Comparison of ENCODE assay signal across 26 mouse cellular contexts in genomic region chr3:65488556-65489244, GRCm38 (mm10). TPM values are rescaled to one million over a fixed set of nuclear protein-coding genes. Genes with fewer than 3 reads are reported as not detected.
DNase-seq lines count a peak whose midpoint lies in the region; ATAC-seq lines count a peak whose summit lies in the region.
"Had no signal": no experiment of that assay in that cellular context is flagged by ENCODE, and none has a peak within 500 bp of the region (broad histone marks: within the 10 kb centered on the region; RNA-seq: fewer than 3 reads in every experiment).

No protein-coding gene starts in this region.

- peak; percentile 99 for ATAC-seq in frontal cortex, adult (ENCODE audit: low TSS enrichment)
- ATAC-seq in midbrain, embryonic 11.5 days (ENCODE audit: low FRiP score): no peak
- ATAC-seq: forebrain, embryonic 14.5 days; intestine, embryonic 16.5 days; midbrain, embryonic 13.5 days had no signal

- H3K4me1 ChIP-seq in midbrain, embryonic 11.5 days (ENCODE audit: control insufficient read depth, insufficient read depth, low read length): no peaks in the 10 kb centered on the region
- H3K4me1 ChIP-seq in midbrain, embryonic 10.5 days: no peaks in the 10 kb centered on the region
- H3K4me1 ChIP-seq: heart, embryonic 10.5 days; hindbrain, embryonic 12.5 days; midbrain, embryonic 13.5 days; neural tube, embryonic 13.5 days; stomach, embryonic 15.5 days had no signal

- H3K36me3 ChIP-seq in midbrain, embryonic 11.5 days (ENCODE audit: control insufficient read depth, insufficient read depth, low read length): no peaks in the 10 kb centered on the region
- no peaks in the 10 kb centered on the region for H3K36me3 ChIP-seq in midbrain, embryonic 10.5 days
- H3K36me3 ChIP-seq: G1E; heart, embryonic 10.5 days; heart, embryonic 15.5 days; hindbrain, embryonic 12.5 days; midbrain, embryonic 13.5 days; neural tube, embryonic 13.5 days; stomach, embryonic 15.5 days had no signal

- no peaks in the 10 kb centered on the region for H3K27me3 ChIP-seq in midbrain, embryonic 11.5 days (ENCODE audit: control insufficient read depth, insufficient read depth, low read length)
- no peaks in the 10 kb centered on the region for H3K27me3 ChIP-seq in midbrain, embryonic 10.5 days (ENCODE audit: low read depth, poor library complexity, severe bottlenecking)
- H3K27me3 ChIP-seq: heart, embryonic 15.5 days; hindbrain, embryonic 12.5 days; midbrain, embryonic 13.5 days; neural tube, embryonic 13.5 days; stomach, embryonic 15.5 days had no signal

- no peak overlapping the region for H3K4me2 ChIP-seq in midbrain, embryonic 11.5 days
- H3K4me2 ChIP-seq: heart, embryonic 15.5 days; hindbrain, embryonic 12.5 days; liver, embryonic 11.5 days; midbrain, embryonic 13.5 days; neural tube, embryonic 13.5 days; stomach, embryonic 15.5 days had no signal

- no peak overlapping the region for H3K4me3 ChIP-seq in midbrain, embryonic 11.5 days (ENCODE audit: low read depth, low read length)
- no peak overlapping the region for H3K4me3 ChIP-seq in midbrain, embryonic 10.5 days
- H3K4me3 ChIP-seq: heart, embryonic 10.5 days; heart, embryonic 15.5 days; hindbrain, embryonic 12.5 days; midbrain, embryonic 13.5 days; neural tube, embryonic 13.5 days; stomach, embryonic 15.5 days had no signal

- H3K9me3 ChIP-seq in midbrain, embryonic 11.5 days (ENCODE audit: control insufficient read depth, low read length): no peaks in the 10 kb centered on the region
- H3K9me3 ChIP-seq in midbrain, embryonic 10.5 days (replicated peaks): no peaks in the 10 kb centered on the region
- H3K9me3 ChIP-seq: G1E; heart, embryonic 10.5 days; heart, embryonic 15.5 days; hindbrain, embryonic 12.5 days; midbrain, embryonic 13.5 days; neural tube, embryonic 13.5 days; stomach, embryonic 15.5 days had no signal

- DNase-seq in frontal cortex, postnatal 10 days (ENCODE audit: low spot score in 2 of 2): no peak
- DNase-seq in layer of hippocampus, adult 9-11 months: peak; percentile 24
- DNase-seq in layer of hippocampus, adult 8-10 months (ENCODE audit: low spot score in 2 of 2): no peak
- DNase-seq in midbrain, embryonic 11.5 days (ENCODE audit: low spot score, missing footprints): peak; percentile 60
- no peak for DNase-seq in midbrain, embryonic 10.5 days (ENCODE audit: low spot score)
- peak; percentile 43 for DNase-seq in telencephalon, adult 2 months (ENCODE audit: low read depth, low spot score)
- DNase-seq in spleen, adult 18-20 months: no peak
- DNase-seq: adrenal gland, adult 8-10 months; cerebellum, adult 9-10 months; cerebellum, postnatal 36 days; gastrocnemius, postnatal 10 days; heart, postnatal 36 days; kidney, adult 9 months; lung, postnatal 14 days; thymus, postnatal 14 days had no signal

- H3K9ac ChIP-seq in midbrain, embryonic 11.5 days (ENCODE audit: low read length): no peak overlapping the region
- H3K9ac ChIP-seq: heart, embryonic 15.5 days; hindbrain, embryonic 12.5 days; midbrain, embryonic 13.5 days; neural tube, embryonic 13.5 days; stomach, embryonic 15.5 days had no signal

- 87% methylated on average over 1 of the region's 1 CpGs for WGBS in midbrain, embryonic 11.5 days
- 84% methylated on average over 1 of the region's 1 CpGs for WGBS in midbrain, embryonic 10.5 days

- H3K27ac ChIP-seq in midbrain, embryonic 11.5 days (ENCODE audit: low read depth, low read length): no peak overlapping the region
- no peak overlapping the region for H3K27ac ChIP-seq in midbrain, embryonic 10.5 days (replicated peaks)
- H3K27ac ChIP-seq: heart, embryonic 10.5 days; heart, embryonic 15.5 days; hindbrain, embryonic 12.5 days; midbrain, embryonic 13.5 days; neural tube, embryonic 13.5 days; stomach, embryonic 15.5 days had no signal

RNA-seq across cellular contexts. Expression of gene Tiparp, which starts 39.5 kb away (rescaled TPM):
- 10 to 100 TPM; 15.0 to 21.8 (median 15.9) TPM for total RNA-seq in layer of hippocampus, adult 8-10 months (2022)
- 38.8 and 41.6 TPM in 2 replicates for polyA plus RNA-seq in midbrain, embryonic 11.5 days (2014; fragmentation: Nextera tagmentation; extraction: Ambion mirVana)
- polyA plus RNA-seq in midbrain, embryonic 10.5 days (2016; fragmentation: Nextera tagmentation; extraction: Ambion mirVana): 43.4 and 44.9 TPM in 2 replicates

Comparison
In these comparisons a context has a peak if more than half of its experiments do, and no peak if none do; other contexts are left out.
1. DNase-seq: peak in layer of hippocampus, adult 9-11 months (single experiment), midbrain, embryonic 11.5 days (single experiment) and telencephalon, adult 2 months (single experiment); none in frontal cortex, postnatal 10 days (0 of 2), layer of hippocampus, adult 8-10 months (0 of 2), midbrain, embryonic 10.5 days (single experiment) and spleen, adult 18-20 months (0 of 2).